Mouse (Mus musculus) T-cell, adult 2 months (primary cell): ENCODE measurements around the gene Cdh4.

ENCODE experiments used
- DNase-seq: peaks from one replicate; pipeline ENCODE4 v3.0.0; 2022; ENCODE audit warnings: low spot score

Gene Cdh4

DNA sequence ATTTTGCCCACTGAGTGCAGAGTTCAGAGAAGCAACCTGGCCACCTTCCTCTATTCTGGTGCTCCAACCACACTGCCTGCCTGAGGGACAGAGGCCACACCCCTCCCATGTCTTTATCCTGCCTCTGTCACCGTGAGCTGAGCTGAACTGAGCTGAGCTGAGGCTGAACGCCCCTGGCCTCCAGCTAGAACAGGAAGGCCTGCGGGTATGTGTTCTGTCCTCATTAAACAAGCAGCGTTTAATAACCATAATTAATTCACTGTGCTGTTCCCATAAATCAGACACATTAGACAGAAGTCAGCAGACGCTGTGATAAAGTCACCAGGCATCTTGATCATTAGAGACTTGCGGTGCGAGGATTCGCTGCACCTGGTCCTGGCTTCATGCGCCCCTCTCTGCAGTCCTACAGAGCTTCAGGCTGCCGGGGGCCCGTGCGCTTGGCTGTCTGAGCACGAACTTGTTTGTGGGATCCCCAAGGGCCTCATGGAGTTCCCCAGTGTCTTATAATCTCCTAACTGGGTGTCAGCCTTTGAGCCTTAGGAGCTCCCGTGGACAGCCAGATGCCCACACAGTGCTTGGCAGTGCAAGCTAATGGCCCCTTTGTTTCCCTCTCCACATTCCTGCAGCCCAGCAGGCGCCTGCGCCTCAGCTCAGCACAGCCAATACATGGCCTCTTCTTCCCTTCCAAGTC, 291.1 kb downstream of the Cdh4 start:
- no peak for DNase-seq

DNA sequence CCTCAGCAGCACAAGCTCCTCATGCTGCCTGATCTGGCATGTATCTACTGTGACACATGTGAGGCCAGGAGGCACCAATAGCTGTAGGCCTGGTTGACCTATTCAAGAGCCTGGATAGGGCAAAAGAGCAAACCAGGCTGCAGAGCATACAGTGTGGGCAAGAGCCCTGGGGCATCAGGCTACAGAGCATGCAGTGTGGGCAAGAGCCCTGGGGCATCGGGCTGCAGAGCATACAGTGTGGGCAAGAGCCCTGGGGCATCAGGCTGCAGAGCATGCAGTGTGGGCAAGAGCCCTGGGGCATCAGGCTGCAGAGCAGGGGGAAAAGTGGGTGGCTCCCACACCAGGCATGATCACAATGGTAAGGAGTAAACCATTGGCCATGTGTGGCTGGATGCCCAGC, 300.2 kb downstream of the Cdh4 start:
- DNase-seq: no peak

DNA sequence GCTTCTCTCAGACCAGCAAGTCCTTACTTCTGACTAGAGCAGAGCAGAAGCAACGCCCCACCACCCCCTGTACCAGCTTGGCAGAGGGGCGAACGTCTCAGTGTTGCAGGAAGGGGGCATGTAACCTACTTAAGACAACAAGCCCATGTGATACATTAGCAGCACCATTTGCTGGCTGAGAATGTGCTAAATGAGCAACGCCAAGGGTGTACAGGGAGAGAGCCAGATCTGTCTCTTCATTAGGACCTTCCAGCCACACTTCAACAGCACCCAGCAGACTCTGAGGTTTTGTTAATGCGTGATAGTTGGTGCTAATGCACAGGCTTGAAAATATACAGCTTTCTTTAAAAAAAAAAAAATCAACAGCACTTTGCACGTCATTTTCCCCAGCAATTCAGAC, 300.6 kb downstream of the Cdh4 start:
- no peak for DNase-seq

DNA sequence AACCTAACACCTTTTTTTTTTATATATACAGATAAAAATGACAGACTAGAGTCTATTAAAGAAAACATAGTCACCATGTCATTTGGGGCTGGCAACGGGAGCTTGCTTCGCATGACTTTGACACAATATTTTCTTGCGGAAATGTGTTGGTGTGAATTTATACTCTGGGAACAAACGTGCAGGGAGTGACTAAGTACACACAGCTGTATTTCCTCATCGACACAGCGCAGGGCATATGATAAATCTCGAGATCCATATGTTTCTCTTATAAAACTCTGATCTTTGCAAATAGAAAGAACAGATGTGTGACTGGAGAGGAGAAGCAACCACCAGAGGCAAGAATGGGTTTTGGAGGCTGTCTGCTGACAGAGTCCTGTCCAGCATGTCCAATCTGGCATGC, 304.3 kb downstream of the Cdh4 start:
- no peak for DNase-seq

DNA sequence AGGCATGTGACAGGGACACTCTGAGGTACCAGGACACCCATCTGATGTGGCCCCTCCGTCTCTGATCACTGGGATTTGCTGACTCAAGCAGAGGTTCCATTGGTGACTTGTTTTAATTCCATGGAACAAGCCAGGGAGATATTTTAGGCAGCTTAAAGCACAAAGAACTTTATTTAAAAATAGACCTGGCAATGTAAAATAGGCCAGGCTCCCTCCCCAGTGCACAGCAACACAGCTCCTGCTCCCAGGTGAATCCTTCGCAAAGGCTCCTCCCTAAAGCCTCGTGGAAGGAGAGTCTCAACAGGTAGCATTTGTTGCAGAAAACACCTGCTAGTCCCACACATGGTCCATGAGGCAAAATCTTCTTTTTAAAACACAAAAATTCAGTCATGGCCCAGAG, 307.2 kb downstream of the Cdh4 start:
- DNase-seq: no peak

DNA sequence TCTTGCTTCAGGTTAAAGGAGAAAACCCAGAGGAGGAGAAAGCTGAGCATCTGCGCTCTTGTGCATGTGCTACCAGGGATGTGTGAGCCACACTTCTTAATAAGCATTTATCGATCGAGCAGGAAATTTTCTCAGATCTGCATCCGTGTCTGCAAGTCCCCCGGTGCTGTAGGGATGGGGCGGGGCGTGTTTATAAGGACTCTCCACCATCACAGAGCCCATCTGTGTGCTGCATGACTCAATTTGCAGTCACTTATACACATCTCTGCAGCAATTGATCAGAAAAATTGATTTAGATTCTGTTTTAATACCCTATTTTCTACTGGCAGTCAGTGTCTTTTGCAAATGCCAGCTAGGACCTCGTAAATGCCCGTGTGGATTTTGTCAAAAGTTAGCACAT, 311.6 kb downstream of the Cdh4 start:
- no peak for DNase-seq

DNA sequence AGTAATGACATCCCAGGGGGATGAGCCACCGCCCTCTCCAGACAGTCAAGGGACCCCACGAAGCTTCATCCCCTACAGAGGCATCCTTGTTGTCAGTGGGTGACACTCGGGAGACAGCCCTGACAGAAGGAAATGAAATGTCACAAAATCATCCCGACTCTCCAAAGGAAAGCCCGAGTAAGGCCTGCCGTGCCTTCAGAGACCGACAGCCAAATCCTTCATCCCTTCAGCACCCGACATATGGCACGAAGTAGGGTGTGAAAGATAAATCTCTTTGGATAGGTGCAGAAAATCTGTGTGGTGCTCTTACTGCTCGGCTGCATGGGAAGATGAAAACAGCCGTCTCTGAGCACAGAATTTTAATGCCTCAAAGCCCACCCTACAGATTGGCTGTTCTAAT, 312.5 kb downstream of the Cdh4 start:
- no peak for DNase-seq

DNA sequence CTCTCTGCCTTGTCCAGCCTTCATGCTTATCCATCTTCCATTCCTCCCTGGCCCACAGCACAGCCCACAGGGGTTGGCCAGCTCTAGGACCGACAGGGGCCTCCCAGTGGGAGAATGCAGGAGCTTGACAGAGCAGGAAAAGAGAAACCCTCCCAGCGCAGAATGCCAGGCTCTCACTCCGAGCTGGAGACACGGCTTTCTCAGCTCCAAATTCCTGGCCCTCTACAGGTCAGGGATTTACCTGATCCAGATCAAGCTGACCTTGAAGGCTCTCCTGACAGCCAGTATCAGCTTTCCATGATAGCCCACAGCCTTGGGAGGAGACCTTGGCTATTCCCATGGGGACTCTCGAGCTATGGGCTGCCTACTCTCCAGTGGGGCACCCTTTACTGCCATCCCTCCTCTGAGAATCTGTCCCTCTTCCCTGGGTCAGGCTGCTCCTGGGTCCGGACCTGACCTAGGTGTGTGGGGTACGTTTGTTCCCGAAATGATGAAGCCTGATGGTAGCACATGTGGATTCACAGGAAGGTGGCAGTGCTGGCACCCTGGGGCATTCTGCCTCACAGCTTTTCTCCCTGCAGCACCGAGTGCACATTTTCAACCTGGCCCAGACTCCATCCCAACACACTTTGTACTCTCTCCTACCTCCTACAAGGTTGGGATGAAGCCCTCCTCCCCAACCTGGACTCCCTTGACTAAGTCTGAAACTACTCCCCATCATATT, 319.6 kb downstream of the Cdh4 start:
- no peak for DNase-seq

DNA sequence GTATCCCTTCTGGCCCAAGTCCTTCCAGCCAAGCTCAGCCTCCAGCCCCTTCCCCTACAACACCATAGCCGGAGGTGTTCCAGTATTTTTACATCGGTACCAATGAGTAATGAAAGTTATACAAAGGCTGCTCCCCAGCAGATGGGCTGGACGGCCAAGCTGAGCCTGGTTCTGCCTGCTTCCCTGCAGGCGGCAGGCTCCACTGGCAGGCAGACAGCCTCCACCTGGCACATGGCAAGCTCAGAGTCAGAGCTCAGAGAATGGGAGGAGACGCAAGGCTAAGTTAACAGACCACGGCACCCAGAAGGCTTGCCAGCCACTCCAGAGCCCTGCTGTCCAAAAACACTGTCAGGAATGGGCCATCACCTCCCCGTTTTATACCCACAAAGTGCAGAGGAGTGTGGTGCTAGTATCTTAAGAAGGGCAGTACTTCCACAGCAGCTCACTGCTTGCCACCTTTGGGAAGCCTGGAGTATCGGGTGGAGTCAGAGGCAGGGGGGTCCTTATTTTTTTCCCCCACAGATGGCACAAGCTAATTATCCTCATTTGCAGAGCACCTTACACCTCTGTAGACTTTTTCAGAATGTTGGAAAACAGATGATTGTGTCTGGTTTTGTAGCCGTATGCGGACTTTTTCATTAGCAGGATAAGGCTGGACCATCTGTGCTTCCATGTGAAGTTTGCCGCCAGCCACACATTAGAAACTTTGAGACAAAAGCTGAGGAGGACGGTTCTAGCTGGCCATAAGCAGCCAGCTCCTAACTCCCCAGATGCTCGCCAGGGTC, 320.5 kb downstream of the Cdh4 start:
- DNase-seq: no peak

DNA sequence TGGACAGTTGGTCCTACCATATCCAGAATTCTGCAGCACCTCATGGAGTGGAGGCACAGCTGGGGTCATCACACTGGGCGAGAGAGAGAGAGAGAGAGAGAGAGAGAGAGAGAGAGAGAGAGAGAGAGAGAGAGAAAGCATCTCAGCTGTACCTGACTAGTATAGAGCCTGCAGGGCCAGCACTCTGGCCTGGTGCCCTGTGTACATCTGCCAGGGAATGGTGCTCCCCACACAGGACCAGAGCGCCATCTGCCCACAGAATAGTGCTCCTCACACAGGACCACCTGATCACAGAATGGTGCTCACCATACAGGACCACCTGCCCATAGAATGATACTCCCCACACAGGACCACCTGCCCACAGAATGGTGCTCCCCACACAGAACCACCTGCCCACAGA, 322.2 kb downstream of the Cdh4 start:
- DNase-seq: no peak

DNA sequence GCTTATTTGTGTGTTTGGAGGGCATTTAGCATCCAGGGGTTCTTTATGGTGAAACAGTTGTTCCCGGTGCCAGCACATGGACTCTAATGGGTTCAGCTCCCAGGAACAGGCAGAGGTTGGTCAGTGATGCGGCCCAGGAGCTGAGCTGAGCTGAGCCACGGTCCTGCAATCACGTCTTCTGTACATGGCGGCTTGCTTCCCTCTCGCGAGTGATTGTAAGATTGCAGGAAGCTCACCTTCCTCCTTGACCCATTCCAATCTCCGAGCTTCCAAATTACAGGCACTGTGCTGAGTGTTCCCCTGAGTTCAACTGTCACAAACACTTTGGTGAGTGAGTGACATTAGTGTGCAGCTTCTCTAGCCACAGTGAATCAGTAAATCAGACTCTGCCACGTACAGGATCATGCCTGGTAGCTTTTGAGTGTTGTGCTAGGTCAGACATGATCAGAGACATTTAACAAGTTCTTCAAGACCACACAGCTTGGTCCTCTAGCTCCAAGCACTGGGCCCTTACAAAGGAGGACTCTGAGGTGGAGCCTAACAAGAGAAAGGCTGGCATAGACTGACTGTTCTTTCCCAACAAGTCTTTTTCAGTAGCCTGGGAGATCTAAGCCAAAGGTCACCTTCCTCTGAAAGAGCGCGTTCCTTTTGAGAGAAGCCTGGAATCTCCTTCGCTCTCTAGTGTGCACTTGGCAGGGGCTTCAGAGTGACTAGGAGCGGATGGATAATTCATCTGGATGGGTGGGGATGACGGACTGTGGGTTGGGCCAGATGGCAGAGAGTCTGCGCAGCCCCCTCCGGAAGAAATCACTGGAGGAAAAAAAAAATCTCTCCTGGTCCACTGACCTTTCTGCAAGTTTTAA, 324.7 kb downstream of the Cdh4 start:
- DNase-seq: no peak

DNA sequence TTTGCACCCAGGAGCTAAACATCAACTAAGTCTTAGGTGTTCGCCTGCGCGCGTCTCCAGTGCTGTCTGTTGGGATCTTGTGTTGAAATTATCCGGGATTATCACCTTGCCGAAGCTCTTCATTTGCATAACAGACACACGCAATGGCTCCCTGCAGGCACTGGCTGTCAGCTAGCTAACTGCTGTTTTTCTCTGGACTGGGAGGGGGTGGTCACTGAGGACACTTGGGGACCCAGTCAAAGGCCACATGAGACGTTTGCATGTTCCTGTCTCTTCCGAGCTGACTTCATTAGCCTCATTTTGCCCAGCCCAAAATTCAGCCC, 325.3 kb downstream of the Cdh4 start:
- no peak for DNase-seq

DNA sequence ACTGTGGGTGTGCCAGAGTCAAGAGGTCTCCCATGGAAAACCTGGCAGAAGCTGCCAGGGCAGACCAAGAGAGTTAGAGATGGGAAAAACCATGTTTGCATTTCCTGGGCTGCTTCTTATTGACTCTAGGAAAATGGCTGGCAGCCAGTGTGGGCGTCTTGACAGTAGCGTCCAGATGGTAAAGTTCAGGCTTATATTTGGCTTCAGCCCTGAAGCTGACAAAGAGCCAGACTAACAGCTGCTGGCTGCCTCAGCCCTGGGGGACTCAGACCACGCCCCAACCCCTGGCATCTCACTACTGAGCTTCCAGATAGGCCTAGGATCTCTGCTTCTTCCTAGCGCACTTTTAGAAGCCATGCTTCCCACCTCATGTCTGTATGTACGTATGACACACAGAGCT, 326.9 kb downstream of the Cdh4 start:
- DNase-seq: no peak

DNA sequence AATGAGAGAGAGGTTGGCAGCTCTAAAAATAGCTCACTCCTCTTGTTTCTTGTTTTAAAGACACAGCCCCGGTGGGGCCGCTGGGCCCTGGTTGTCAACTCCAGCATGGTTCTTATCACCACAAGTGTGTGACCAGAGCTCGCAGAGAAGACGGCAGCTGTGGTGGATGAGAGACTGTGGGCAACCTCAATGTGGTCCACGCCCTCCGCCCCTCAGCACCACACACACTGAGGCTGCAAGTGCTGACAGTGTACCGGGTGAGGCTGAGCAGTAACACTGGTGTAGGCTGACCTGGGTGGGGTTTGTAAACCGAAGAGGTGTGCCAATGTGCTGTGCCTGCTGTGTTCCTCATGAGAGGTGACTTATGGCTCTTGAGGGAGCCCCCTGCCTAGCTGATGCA, 327.7 kb downstream of the Cdh4 start:
- no peak for DNase-seq

DNA sequence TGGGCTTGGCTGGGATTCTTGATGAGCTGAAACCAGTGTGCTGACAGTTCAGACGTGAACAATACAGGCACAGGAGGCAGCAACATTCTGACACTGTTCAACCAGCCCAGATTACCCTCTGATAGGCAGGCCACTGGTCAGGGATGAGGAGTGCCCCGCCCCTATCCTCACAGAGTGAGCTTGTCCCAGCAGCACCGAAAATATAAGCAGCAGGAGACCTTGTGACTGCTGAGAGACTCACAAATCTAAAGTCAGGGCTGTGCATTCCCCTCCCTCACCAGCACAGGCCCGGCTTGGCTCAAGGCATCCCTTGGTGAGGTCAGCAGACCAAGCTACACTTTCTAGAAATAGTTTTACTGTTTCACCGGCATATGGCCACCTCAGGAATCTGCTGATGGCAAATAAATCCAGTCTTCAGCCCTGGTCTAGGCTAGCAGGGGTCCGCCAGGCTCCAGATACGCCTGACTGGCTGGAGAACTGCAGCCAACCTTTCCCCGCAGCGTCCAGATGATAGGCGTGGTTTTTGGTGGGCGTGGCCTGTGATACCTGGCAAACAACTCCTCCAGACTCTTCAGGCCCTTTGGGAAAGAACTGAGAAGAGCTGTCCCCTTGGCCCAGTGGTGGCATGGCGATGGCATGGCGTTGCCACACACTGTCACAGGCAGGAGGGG, 332.3 kb downstream of the Cdh4 start:
- DNase-seq: no peak

DNA sequence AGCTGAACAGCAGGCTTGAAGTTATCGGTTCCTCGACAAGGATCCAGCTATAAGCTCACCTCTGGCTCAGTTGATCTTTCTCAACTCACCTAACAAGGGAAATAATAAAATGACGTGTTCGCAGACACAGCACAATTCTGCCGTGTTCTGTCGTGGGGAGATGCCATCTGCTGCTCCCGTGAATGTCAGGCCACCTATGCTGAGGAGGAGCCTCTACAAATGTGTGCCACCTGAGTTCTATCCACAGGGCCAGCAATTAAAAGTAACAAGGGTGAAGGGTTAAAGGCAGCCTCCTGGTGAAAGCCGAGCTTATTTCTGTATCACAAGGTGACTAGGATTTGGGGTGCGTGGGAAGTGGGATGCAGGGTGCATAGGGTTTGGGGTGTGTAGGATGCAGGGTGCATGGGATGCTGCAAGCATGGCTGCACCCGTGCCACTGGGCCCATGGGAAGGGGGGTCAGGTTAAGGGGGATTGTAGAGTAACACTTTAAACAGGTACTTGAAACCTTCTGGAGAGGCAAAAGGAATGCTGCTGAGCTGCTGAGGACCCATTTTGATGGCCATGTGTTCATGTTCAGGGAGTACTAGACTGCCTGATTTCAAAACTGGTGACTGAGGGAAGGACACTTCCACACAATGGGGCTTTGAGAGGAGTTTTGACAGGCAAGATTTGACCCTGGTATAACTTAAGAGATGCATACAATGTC, 333.9 kb downstream of the Cdh4 start:
- no peak for DNase-seq

DNA sequence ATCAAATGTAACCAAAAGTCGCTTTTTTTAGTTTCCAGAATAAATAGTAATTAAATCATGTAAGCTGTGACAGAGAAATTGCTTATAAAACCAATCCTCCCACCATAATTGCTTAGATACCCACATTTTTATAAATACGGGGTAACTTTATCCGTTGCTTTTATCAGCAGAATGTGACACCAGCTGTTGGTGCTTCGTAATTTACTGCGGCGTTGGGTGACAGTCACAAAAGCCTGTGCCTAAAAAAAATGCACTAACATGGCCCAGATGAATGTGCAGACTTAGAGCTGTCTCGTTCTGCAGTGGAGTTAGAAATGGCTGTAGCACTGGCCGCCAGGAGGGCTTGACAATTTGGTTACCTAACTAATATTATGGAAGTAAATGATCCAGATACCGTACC, 337.0 kb downstream of the Cdh4 start:
- no peak for DNase-seq

DNA sequence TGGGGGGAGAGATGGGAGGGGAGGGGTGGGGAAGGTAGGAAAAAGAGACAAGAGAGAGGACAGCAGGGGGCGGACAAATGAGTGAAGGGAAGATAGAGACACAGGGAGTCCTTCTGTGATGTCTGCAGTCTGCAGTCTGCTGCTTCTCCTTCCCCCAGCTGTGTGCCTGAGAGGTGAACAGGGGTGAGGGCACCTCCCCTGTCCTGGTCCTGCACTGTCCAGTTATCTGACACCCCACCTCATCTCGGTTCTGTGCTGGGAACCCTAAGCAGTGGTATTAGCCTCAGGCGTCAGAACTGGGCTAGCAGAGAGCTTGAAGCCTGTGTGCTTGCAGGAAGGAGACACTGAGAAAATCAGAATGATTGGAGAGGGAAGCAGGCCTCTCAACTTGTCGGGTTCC, 338.7 kb downstream of the Cdh4 start:
- no peak for DNase-seq

DNA sequence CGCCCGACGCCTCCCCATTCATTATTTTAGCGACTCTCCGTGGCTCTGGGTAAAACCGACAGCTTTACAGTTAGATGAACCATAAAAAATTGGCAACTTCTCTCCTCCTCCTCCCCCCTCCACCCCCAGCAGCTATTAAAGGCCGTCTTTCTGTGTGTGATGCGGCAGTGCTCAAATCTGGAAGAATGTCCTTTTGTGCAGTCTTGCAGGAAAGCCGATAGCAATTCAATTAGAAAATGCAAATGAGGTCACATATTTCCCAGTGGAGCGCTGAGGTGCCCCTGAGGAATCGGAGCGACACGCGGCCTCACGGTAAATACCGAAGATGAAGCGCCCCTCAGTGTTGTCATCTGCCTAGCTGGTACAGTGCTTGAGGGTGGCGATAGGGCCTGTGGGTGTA, 345.0 kb downstream of the Cdh4 start:
- no peak for DNase-seq

DNA sequence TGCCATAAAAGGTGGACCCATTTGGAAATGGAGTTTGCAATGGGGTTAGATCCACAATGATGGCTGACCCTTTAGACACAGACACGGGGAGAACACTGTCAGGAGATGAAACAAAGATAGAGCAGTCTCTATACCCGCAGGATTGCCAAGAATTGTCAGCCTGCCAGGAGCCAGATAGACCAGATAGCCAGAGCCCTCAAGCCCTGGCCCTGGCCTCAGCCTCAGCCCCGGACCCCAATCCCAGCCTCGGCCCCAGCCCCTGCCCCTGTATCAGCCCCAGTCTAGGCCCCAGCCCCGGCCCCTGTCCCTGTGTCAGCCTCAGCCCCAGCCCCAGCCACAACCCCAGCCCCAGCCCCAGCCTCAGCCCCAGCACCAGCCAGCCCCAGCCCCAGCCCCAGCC, 345.6 kb downstream of the Cdh4 start:
- DNase-seq: no peak

DNA sequence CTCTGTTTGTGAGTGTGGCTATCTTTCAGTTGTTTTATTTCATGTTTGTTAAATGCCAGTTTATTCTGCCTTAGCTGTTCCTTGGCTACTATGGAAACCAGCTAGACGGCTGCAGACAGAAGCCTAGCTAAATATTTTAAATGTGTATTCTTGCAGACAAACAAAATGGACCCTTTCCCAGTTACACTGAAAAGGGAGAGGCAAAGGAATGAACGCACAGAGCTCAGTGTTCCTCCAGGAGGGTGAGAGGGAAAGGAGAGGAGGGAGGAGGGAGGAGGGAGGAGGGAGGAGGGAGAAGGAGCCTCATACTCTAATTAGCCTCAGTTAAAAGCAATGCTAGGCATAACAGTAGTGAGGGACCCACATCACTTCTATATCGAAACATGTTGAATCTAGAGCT, 348.5 kb downstream of the Cdh4 start:
- no peak for DNase-seq
